Comparison of ENCODE assay signal across 18 mouse cellular contexts in genomic region chr6:112216868-112217267, GRCm38 (mm10).
"Had no signal": no experiment of that assay in that cellular context is flagged by ENCODE, and none has a peak within 500 bp of the region (broad histone marks: within the 10 kb centered on the region; RNA-seq: fewer than 3 reads in every experiment).

No protein-coding gene starts in this region.

- ATAC-seq: midbrain, embryonic 13.5 days; midbrain, embryonic 15.5 days had no signal

- H3K4me3 ChIP-seq: midbrain, embryonic 10.5 days; midbrain, embryonic 13.5 days; midbrain, embryonic 15.5 days; myocyte; neural tube, embryonic 13.5 days; neural tube, embryonic 15.5 days had no signal

- H3K36me3 ChIP-seq: midbrain, embryonic 10.5 days; midbrain, embryonic 13.5 days; midbrain, embryonic 15.5 days; neural tube, embryonic 13.5 days; neural tube, embryonic 15.5 days had no signal

- H3K27me3 ChIP-seq: midbrain, embryonic 13.5 days; midbrain, embryonic 15.5 days; neural tube, embryonic 13.5 days; neural tube, embryonic 15.5 days had no signal

- H3K27ac ChIP-seq: midbrain, embryonic 10.5 days; midbrain, embryonic 13.5 days; midbrain, embryonic 15.5 days; neural tube, embryonic 13.5 days; neural tube, embryonic 15.5 days had no signal

- H3K4me1 ChIP-seq: neural tube, embryonic 13.5 days; neural tube, embryonic 15.5 days had no signal

- H3K9me3 ChIP-seq: midbrain, embryonic 10.5 days; midbrain, embryonic 13.5 days; midbrain, embryonic 15.5 days; neural tube, embryonic 13.5 days; neural tube, embryonic 15.5 days had no signal

- DNase-seq: lung, adult 18-20 months; lung, embryonic 14.5 days; lung, postnatal 10 days; lung, postnatal 4 days; retina, postnatal 1 day; right cerebral cortex, adult 18-20 months; right cerebral cortex, postnatal 25 days; right cerebral cortex, postnatal 4 days; spleen, adult 18-20 months; thymus, adult 18-20 months; thymus, postnatal 14 days; thymus, postnatal 36 days had no signal
